14 mouse cellular contexts compared by ENCODE assay signal in the genomic region with DNA sequence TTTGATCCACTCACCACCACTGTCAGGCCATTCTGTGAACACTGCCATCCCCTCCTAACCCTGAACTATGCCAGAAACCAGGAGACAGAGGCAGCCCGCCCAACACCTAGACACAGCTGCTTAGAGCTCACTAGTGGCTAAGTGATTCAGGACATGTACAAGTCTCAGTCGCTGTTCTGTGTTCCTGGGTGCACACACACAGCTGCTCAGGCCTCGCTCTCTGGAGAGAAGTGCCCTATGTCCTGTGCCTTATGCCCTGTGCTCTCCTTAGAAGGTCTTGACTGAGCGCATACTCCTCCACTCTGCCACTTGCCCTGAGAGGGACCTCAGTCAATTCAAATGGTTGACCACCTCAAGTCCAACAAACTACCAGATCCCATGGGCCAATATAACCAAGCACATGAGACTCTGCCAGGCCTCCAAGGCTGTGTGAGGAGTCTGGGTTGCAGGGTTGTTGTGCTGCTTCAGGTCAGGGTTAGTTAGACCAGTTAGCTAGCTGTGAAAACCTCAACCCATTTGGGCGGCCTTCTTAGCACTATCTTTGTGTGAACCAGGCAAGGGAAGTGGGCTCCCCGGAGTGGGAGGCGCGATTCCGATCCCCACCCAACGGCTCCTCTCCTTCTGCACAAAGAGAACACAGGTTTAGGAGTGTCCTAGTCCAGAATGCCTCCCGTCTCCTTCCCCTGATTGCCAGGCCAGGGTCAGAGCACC. TPM values are rescaled to one million over a fixed set of nuclear protein-coding genes. Genes with fewer than 3 reads are reported as not detected.
DNase-seq lines count a peak whose midpoint lies in the region; ATAC-seq lines count a peak whose summit lies in the region.
"Had no signal": no experiment of that assay in that cellular context is flagged by ENCODE, and none has a peak within 500 bp of the region (broad histone marks: within the 10 kb centered on the region; RNA-seq: fewer than 3 reads in every experiment).

No protein-coding gene starts in this region.

- no peaks in the 10 kb centered on the region for H3K9me3 ChIP-seq in embryonic facial prominence, embryonic 14.5 days (ENCODE audit: control insufficient read depth, low read length)
- no peaks in the 10 kb centered on the region for H3K9me3 ChIP-seq in midbrain, embryonic 14.5 days (ENCODE audit: control insufficient read depth, low read length)
- H3K9me3 ChIP-seq: intestine, embryonic 15.5 days; midbrain, embryonic 15.5 days had no signal

- peaks cover 13% of the 10 kb centered on the region; the same call in 1 of the 2 replicates for H3K4me1 ChIP-seq in embryonic facial prominence, embryonic 14.5 days (ENCODE audit: control insufficient read depth, insufficient read depth, low read length)
- H3K4me1 ChIP-seq in midbrain, embryonic 14.5 days (ENCODE audit: control insufficient read depth, insufficient read depth, low read length), result 0 out of 2 replicates have a peak, but pooled peaks cover 5% of the 10 kb centered on the region

- no peaks in the 10 kb centered on the region for H3K27me3 ChIP-seq in embryonic facial prominence, embryonic 14.5 days (replicated peaks; ENCODE audit: control insufficient read depth, insufficient read depth, low read length)
- H3K27me3 ChIP-seq in midbrain, embryonic 14.5 days (ENCODE audit: control insufficient read depth, insufficient read depth, low read length), result no peaks in the 10 kb centered on the region
- H3K27me3 ChIP-seq: intestine, embryonic 15.5 days; Patski had no signal

- H3K27ac ChIP-seq in embryonic facial prominence, embryonic 14.5 days (replicated peaks; ENCODE audit: low read depth, low read length), result no peak overlapping the region
- H3K27ac ChIP-seq in midbrain, embryonic 14.5 days (replicated peaks; ENCODE audit: low read depth, low read length), result no peak overlapping the region
- H3K27ac ChIP-seq: intestine, embryonic 15.5 days; layer of hippocampus, adult 2 months; midbrain, embryonic 15.5 days had no signal

- DNase-seq in kidney, adult 11 months, result peak; percentile 11
- no peak for DNase-seq in kidney, postnatal 36 days
- peak; percentile 47 for DNase-seq in lung, postnatal 36 days
- DNase-seq in lung, postnatal 14 days, result no peak
- no peak for DNase-seq in embryonic facial prominence, embryonic 14.5 days (ENCODE audit: low spot score)
- no peak for DNase-seq in layer of hippocampus, adult 9-10 months (ENCODE audit: low spot score)
- no peak for DNase-seq in midbrain, embryonic 14.5 days
- DNase-seq: cerebellum, adult 11 months; forebrain, postnatal 0 days had no signal

- ATAC-seq in embryonic facial prominence, embryonic 14.5 days (ENCODE audit: low read depth), result no peak
- no peak for ATAC-seq in midbrain, embryonic 14.5 days (ENCODE audit: low FRiP score, low TSS enrichment)
- ATAC-seq: forebrain, postnatal 0 days; midbrain, embryonic 15.5 days; Patski had no signal

- 0 out of 2 replicates have a peak overlapping the region, but pooled peaks have one; percentile 41 for H3K4me2 ChIP-seq in embryonic facial prominence, embryonic 14.5 days (ENCODE audit: low read depth, low read length)
- H3K4me2 ChIP-seq in midbrain, embryonic 14.5 days (ENCODE audit: low read length), result no peak overlapping the region

- no peak overlapping the region for H3K4me3 ChIP-seq in embryonic facial prominence, embryonic 14.5 days (ENCODE audit: low read depth, low read length)
- no peak overlapping the region for H3K4me3 ChIP-seq in midbrain, embryonic 14.5 days (replicated peaks; ENCODE audit: low read depth, low read length)
- H3K4me3 ChIP-seq: intestine, embryonic 15.5 days; layer of hippocampus, adult 2 months; midbrain, embryonic 15.5 days had no signal

- WGBS in embryonic facial prominence, embryonic 14.5 days, result 75% methylated on average over 11 of the region's 11 CpGs
- 68% methylated on average over 11 of the region's 11 CpGs for WGBS in midbrain, embryonic 14.5 days

- 0 out of 2 replicates have a peak, but pooled peaks cover 5% of the 10 kb centered on the region for H3K36me3 ChIP-seq in embryonic facial prominence, embryonic 14.5 days (ENCODE audit: control insufficient read depth, insufficient read depth, low read length)
- H3K36me3 ChIP-seq in midbrain, embryonic 14.5 days (ENCODE audit: control insufficient read depth, insufficient read depth, low read length), result no peaks in the 10 kb centered on the region
- H3K36me3 ChIP-seq: intestine, embryonic 15.5 days; midbrain, embryonic 15.5 days had no signal

- no peak overlapping the region for H3K9ac ChIP-seq in embryonic facial prominence, embryonic 14.5 days (ENCODE audit: low read depth, low read length)
- no peak overlapping the region for H3K9ac ChIP-seq in midbrain, embryonic 14.5 days (replicated peaks; ENCODE audit: low read length)
- H3K9ac ChIP-seq: forebrain, postnatal 0 days; intestine, embryonic 15.5 days; lung, embryonic 14.5 days; midbrain, embryonic 15.5 days had no signal

RNA-seq across cellular contexts. Expression of a gene that starts 1.6 kb away (rescaled TPM):
- polyA plus RNA-seq in embryonic facial prominence, embryonic 14.5 days (2014; fragmentation: Nextera tagmentation; extraction: Ambion mirVana), result 23.5 and 27.0 TPM in 2 replicates
- polyA plus RNA-seq in midbrain, embryonic 14.5 days (2014; fragmentation: Nextera tagmentation; extraction: Ambion mirVana), result 6.0 and 8.6 TPM in 2 replicates

RNA-seq across cellular contexts. Expression of a gene that starts 3.2 kb away (rescaled TPM):
- polyA plus RNA-seq in embryonic facial prominence, embryonic 14.5 days (2014; fragmentation: Nextera tagmentation; extraction: Ambion mirVana), result 58.3 and 113 TPM in 2 replicates
- polyA plus RNA-seq in midbrain, embryonic 14.5 days (2014; fragmentation: Nextera tagmentation; extraction: Ambion mirVana), result 0.51 TPM in 1 of 2 replicates, not detected in the other

RNA-seq across cellular contexts. Expression of a gene that starts 7.4 kb away (rescaled TPM):
- polyA plus RNA-seq in embryonic facial prominence, embryonic 14.5 days (2014; fragmentation: Nextera tagmentation; extraction: Ambion mirVana), result 16.5 and 16.6 TPM in 2 replicates
- polyA plus RNA-seq in midbrain, embryonic 14.5 days (2014; fragmentation: Nextera tagmentation; extraction: Ambion mirVana), result 113 and 646 TPM in 2 replicates

RNA-seq across cellular contexts. Expression of a gene that starts 15.0 kb away (rescaled TPM):
- 46.5 and 50.7 TPM in 2 replicates for polyA plus RNA-seq in embryonic facial prominence, embryonic 14.5 days (2014; fragmentation: Nextera tagmentation; extraction: Ambion mirVana)
- 50.4 and 72.1 TPM in 2 replicates for polyA plus RNA-seq in midbrain, embryonic 14.5 days (2014; fragmentation: Nextera tagmentation; extraction: Ambion mirVana)

RNA-seq across cellular contexts. Expression of a gene that starts 15.1 kb away (rescaled TPM):
- polyA plus RNA-seq in embryonic facial prominence, embryonic 14.5 days (2014; fragmentation: Nextera tagmentation; extraction: Ambion mirVana), result 139 and 145 TPM in 2 replicates
- 99.1 and 105 TPM in 2 replicates for polyA plus RNA-seq in midbrain, embryonic 14.5 days (2014; fragmentation: Nextera tagmentation; extraction: Ambion mirVana)

Comparison
In these comparisons a context has a peak if more than half of its experiments do, and no peak if none do; other contexts are left out.
1. DNase-seq: peak in kidney, adult 11 months (single experiment) and lung, postnatal 36 days (single experiment); none in kidney, postnatal 36 days (0 of 2), lung, postnatal 14 days (single experiment), embryonic facial prominence, embryonic 14.5 days (single experiment), layer of hippocampus, adult 9-10 months (single experiment) and midbrain, embryonic 14.5 days (single experiment).
2. RNA of a gene that starts 3.2 kb away (polyA plus RNA-seq): 58.3 to 113 TPM in embryonic facial prominence, embryonic 14.5 days; 0.51 TPM in midbrain, embryonic 14.5 days; every median in the first group is over 10 times any median in the second.